Mouse (Mus musculus) kidney, postnatal 25 days (tissue): ENCODE results near the gene Oscp1.

Experiments used
- DNase-seq, 2 experiments: peaks; one replicate each; pipeline ENCODE4 v3.0.0; 2021; ENCODE audit warnings: mixed read lengths in 2 of 2

Gene Oscp1

GRCm38 (mm10) chr4:126111153-126111549 is 52.8 kb downstream of the Oscp1 start:
- peak; percentile 55 to 74 for DNase-seq

- DNase-seq: peak in 1 of 2 experiments; percentile 56
Observed at GRCm38 (mm10) chr4:126113243-126113642, 54.9 kb downstream of the Oscp1 start.

- DNase-seq: peak; percentile 72 to 79
Observed at GRCm38 (mm10) chr4:126113943-126114342, 55.6 kb downstream of the Oscp1 start.

GRCm38 (mm10) chr4:126115411-126115810 is 57.0 kb downstream of the Oscp1 start:
- DNase-seq: no peak

- DNase-seq: no peak
Observed at GRCm38 (mm10) chr4:126115871-126116521, 57.6 kb downstream of the Oscp1 start.

GRCm38 (mm10) chr4:126117116-126117515 is 58.8 kb downstream of the Oscp1 start:
- no peak for DNase-seq

GRCm38 (mm10) chr4:126118651-126119050 is 60.3 kb downstream of the Oscp1 start:
- no peak for DNase-seq

- DNase-seq: no peak
Observed at GRCm38 (mm10) chr4:126119051-126119450, 60.7 kb downstream of the Oscp1 start.

GRCm38 (mm10) chr4:126120052-126120451 is 61.7 kb downstream of the Oscp1 start:
- DNase-seq: no peak

- DNase-seq: no peak
Observed at GRCm38 (mm10) chr4:126120506-126120905, 62.1 kb downstream of the Oscp1 start.

- no peak for DNase-seq
Observed at GRCm38 (mm10) chr4:126123309-126124040, 65.1 kb downstream of the Oscp1 start.

GRCm38 (mm10) chr4:126130502-126130901 is 72.1 kb downstream of the Oscp1 start:
- peak; percentile 60 to 69 for DNase-seq

GRCm38 (mm10) chr4:126131290-126132121 is 73.1 kb downstream of the Oscp1 start:
- peak; percentile 43 to 76 for DNase-seq

GRCm38 (mm10) chr4:126132636-126133264 is 74.4 kb downstream of the Oscp1 start:
- no peak for DNase-seq

GRCm38 (mm10) chr4:126134236-126134635 is 75.9 kb downstream of the Oscp1 start:
- no peak for DNase-seq

- DNase-seq: peak in 1 of 2 experiments; percentile 60
Observed at GRCm38 (mm10) chr4:126134639-126135038, 76.3 kb downstream of the Oscp1 start.

GRCm38 (mm10) chr4:126137773-126138172 is 79.4 kb downstream of the Oscp1 start:
- no peak for DNase-seq

GRCm38 (mm10) chr4:126141021-126141420 is 82.7 kb downstream of the Oscp1 start:
- DNase-seq: peak; percentile 42 to 70
